Mouse (Mus musculus) kidney, adult 2 months (tissue): ENCODE data around the gene Rad51b. TPM values are rescaled to one million over a fixed set of nuclear protein-coding genes. Genes with fewer than 3 reads are reported as not detected.

ENCODE experiments used
- DNase-seq: peaks from one replicate; pipeline ENCODE4 v3.0.0; 2021
- H3K27ac ChIP-seq: fragments of 200-500 bp; 2 replicates; pipeline ENCODE4 v1.5.1; 2012; ENCODE audit warnings: low read depth, low read length, control low read depth, inconsistent platforms; ENCODE audit not compliant: insufficient read depth
- H3K27me3 ChIP-seq: fragments of 200-500 bp; replicated peaks from 2 replicates; pipeline ENCODE4 v1.6.1; 2012; ENCODE audit warnings: mild to moderate bottlenecking, moderate library complexity, low read length, inconsistent platforms; ENCODE audit not compliant: control insufficient read depth, insufficient read depth
- H3K36me3 ChIP-seq: fragments of 200-500 bp; 2 replicates; pipeline ENCODE4 v1.6.1; 2012; ENCODE audit warnings: mild to moderate bottlenecking, moderate library complexity, low read length, inconsistent platforms; ENCODE audit not compliant: control insufficient read depth, insufficient read depth
- H3K4me1 ChIP-seq: fragments of 200-500 bp; 2 replicates; pipeline ENCODE4 v1.6.1; 2011; ENCODE audit warnings: low read length; ENCODE audit not compliant: control insufficient read depth, insufficient read depth
- H3K4me3 ChIP-seq: fragments of 200-500 bp; 2 replicates; pipeline ENCODE4 v1.5.1; 2011; ENCODE audit warnings: mild to moderate bottlenecking, low read depth, low read length, control low read depth; ENCODE audit not compliant: insufficient read depth
- CTCF ChIP-seq: fragments of 200-500 bp; conservative IDR thresholded peaks from 2 replicates; pipeline ENCODE4 v1.5.1; 2011; ENCODE audit warnings: low read depth, mild to moderate bottlenecking, control low read depth, low read length, moderate library complexity, mixed read lengths; ENCODE audit not compliant: insufficient read depth, insufficient read length
- POLR2A ChIP-seq: fragments of 200-500 bp; IDR thresholded peaks from one replicate; pipeline ENCODE4 v1.6.1; 2011; ENCODE audit warnings: low read depth, low read length, control low read depth
- WGBS: fragments of 180-500 bp; shearing (Covaris S2); methylation state at CpG from one replicate; pipeline ENCODE4 v1.1.7; 2018; 5-methylcytosine and 5-hydroxymethylcytosine counted together
- polyA plus RNA-seq: library from polyadenylated mRNA; depleted of rRNA; stranded (reverse); fragments of >200 nt; gene quantifications from 2 replicates; pipeline ENCODE4 v1.2.3, GENCODE M21; 2012

Gene Rad51b
- polyA plus RNA-seq, 1 experiment: 0.14 TPM

GRCm38 (mm10) chr12:79389971-79390370 lies 92.9 kb downstream of the Rad51b start:
- H3K36me3 ChIP-seq: no peaks in the 10 kb centered on the region
- H3K4me3 ChIP-seq: no peak overlapping the region
- DNase-seq: no peak
- TF ChIP-seq CTCF: no peak
- TF ChIP-seq POLR2A: no peak
- H3K4me1 ChIP-seq: no peaks in the 10 kb centered on the region; the same call in 1 of the 2 replicates
- no peaks in the 10 kb centered on the region for H3K27me3 ChIP-seq
- H3K27ac ChIP-seq: no peak overlapping the region

GRCm38 (mm10) chr12:79393636-79394035 lies 96.6 kb downstream of the Rad51b start:
- H3K27ac ChIP-seq: no peak overlapping the region
- H3K27me3 ChIP-seq: no peaks in the 10 kb centered on the region
- no peak overlapping the region for H3K4me3 ChIP-seq
- H3K36me3 ChIP-seq: no peaks in the 10 kb centered on the region
- WGBS: 58% methylated on average over 2 of the region's 2 CpGs
- TF ChIP-seq POLR2A (no peak), CTCF (no peak)
- no peak for DNase-seq
- H3K4me1 ChIP-seq: no peaks in the 10 kb centered on the region

DNA sequence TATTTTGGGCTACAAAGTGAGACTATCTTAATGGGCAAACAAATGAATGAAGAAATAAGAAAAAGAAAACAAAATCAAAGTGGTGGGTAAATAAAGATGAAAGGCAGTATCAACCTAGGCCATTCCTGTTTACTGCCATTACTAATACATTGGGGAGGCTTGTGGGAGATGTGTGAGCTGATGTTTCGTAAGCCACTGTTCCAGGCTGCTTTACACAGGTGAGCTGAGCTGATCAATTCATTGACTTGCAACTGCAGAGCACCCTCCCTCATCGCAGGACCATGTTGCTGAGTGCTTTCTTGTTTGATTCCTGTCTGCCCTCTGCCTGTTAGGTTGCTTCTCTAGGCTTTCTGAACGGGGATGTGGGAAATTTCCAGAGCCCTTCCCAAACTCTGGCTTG lies 106.9 kb downstream of the Rad51b start:
- 81% methylated on average over 3 of the region's 3 CpGs for WGBS
- no peak for DNase-seq
- H3K27ac ChIP-seq: no peak overlapping the region

GRCm38 (mm10) chr12:79404494-79404893 lies 107.4 kb downstream of the Rad51b start:
- Histone ChIP-seq H3K27me3 (no peaks in the 10 kb centered on the region), H3K27ac (no peak overlapping the region), H3K36me3 (no peaks in the 10 kb centered on the region), H3K4me1 (no peaks in the 10 kb centered on the region), H3K4me3 (no peak overlapping the region)
- no peak for TF ChIP-seq POLR2A
- TF ChIP-seq CTCF: no peak
- 36% methylated on average over 1 of the region's 1 CpGs for WGBS
- no peak for DNase-seq

More for the DNA sequence above, 106.9 kb downstream of the Rad51b start:
- no peaks in the 10 kb centered on the region for H3K36me3 ChIP-seq
- no peak overlapping the region for H3K4me3 ChIP-seq
- no peak for TF ChIP-seq POLR2A
- no peak for TF ChIP-seq CTCF
- no peaks in the 10 kb centered on the region for H3K4me1 ChIP-seq
- no peaks in the 10 kb centered on the region for H3K27me3 ChIP-seq

DNA sequence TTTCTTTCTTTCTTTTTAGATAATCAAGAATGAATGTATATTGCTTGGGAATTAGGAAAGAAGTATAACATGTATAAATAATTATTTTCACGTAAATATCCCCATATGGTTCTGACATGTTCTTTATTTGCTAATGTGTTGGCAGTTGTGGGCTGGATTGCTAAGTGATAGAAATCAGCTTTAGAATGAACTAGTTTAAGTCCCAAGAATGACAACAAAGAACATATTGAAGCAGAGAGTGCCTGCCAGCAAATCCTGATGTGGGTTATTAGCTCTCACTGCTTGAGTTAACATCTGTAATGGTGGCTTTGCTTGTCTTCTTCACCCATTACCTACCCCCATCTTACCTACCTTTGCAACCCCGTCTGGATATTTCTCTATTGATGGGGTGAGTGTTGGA lies 111.6 kb downstream of the Rad51b start:
- no peak for TF ChIP-seq POLR2A
- no peak for TF ChIP-seq CTCF
- Histone ChIP-seq H3K4me3 (no peak overlapping the region), H3K4me1 (no peaks in the 10 kb centered on the region), H3K36me3 (no peaks in the 10 kb centered on the region), H3K27ac (no peak overlapping the region), H3K27me3 (no peaks in the 10 kb centered on the region)
- 88% methylated on average over 2 of the region's 2 CpGs for WGBS
- DNase-seq: no peak

GRCm38 (mm10) chr12:79409126-79409860 lies 112.2 kb downstream of the Rad51b start:
- DNase-seq: no peak
- 58% methylated on average over 4 of the region's 4 CpGs for WGBS
- TF ChIP-seq POLR2A (no peak), CTCF (no peak)
- Histone ChIP-seq H3K27me3 (no peaks in the 10 kb centered on the region), H3K4me1 (no peaks in the 10 kb centered on the region), H3K36me3 (no peaks in the 10 kb centered on the region), H3K4me3 (no peak overlapping the region), H3K27ac (no peak overlapping the region)

DNA sequence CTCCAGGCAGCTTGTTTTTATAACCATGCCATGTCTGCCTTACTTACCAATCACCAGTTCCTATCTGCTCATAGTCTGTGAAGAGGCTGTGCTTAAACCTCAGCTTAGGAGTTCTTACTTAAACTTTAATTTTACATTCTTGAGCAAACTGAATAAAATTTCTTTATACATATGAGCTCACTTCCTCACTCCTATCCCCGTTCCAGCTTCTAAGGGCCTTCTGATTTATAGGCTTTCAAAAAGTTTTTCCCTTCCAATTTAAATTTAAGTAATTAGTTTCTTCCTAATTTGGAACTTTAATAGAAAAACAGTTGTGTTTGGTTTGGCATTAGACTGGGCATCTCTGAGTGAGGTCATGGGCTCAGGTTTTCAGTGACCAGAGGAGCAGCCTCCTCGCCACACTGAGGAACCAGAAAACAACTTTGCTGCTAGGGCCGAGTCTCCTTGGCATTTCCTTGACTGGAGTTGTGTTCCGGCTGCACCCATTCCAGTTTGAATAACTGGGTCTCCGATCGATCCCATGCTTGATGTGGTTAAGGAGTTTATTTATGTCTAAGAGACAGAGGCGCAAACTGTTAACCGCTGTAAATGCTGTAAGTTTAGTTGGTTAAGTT lies 115.9 kb downstream of the Rad51b start:
- Histone ChIP-seq H3K4me1 (no peaks in the 10 kb centered on the region), H3K27ac (no peak overlapping the region), H3K27me3 (no peaks in the 10 kb centered on the region), H3K36me3 (no peaks in the 10 kb centered on the region), H3K4me3 (no peak overlapping the region)
- DNase-seq: no peak
- TF ChIP-seq CTCF (no peak), POLR2A (no peak)
- 63% methylated on average over 8 of the region's 8 CpGs for WGBS

- Histone ChIP-seq H3K4me1 (no peaks in the 10 kb centered on the region), H3K27ac (no peak overlapping the region), H3K4me3 (no peak overlapping the region), H3K36me3 (no peaks in the 10 kb centered on the region), H3K27me3 (no peaks in the 10 kb centered on the region)
- TF ChIP-seq POLR2A: no peak
- DNase-seq: no peak
- 88% methylated on average over 6 of the region's 6 CpGs for WGBS
Measured at GRCm38 (mm10) chr12:79417360-79417759, 120.3 kb downstream of the Rad51b start.
